Mouse (Mus musculus) spleen, adult 2 months (tissue): ENCODE results near the gene Chchd1. TPM values are rescaled to one million over a fixed set of nuclear protein-coding genes. Genes with fewer than 3 reads are reported as not detected.

ENCODE experiments used
- DNase-seq, 2 experiments: peaks; one replicate each; pipeline versions ENCODE4 v3.0.0 to v3.0.0-alpha.2; 2012 to 2021; ENCODE audit warnings: low spot score in 2 of 2, low read depth in 1 of 2
- H3K27ac ChIP-seq: fragments of 200-500 bp; 2 replicates; pipeline ENCODE4 v1.5.1; 2012; ENCODE audit warnings: low read length, inconsistent platforms; ENCODE audit not compliant: insufficient read depth
- H3K27me3 ChIP-seq: fragments of 200-500 bp; 2 replicates; pipeline ENCODE4 v1.6.1; 2012; ENCODE audit warnings: mild to moderate bottlenecking, moderate library complexity, low read length, inconsistent platforms; ENCODE audit not compliant: control insufficient read depth, insufficient read depth
- H3K36me3 ChIP-seq: fragments of 200-500 bp; 2 replicates; pipeline ENCODE4 v1.6.1; 2012; ENCODE audit warnings: mild to moderate bottlenecking, low read length, inconsistent platforms; ENCODE audit not compliant: control insufficient read depth, insufficient read depth
- H3K4me1 ChIP-seq: fragments of 200-500 bp; 2 replicates; pipeline ENCODE4 v1.6.1; 2011; ENCODE audit warnings: inconsistent platforms; ENCODE audit not compliant: control insufficient read depth, insufficient read depth, insufficient read length
- H3K4me3 ChIP-seq: fragments of 200-500 bp; 2 replicates; pipeline ENCODE4 v1.5.1; 2011; ENCODE audit warnings: mild to moderate bottlenecking, inconsistent platforms; ENCODE audit not compliant: insufficient read depth, insufficient read length; ENCODE audit errors: extremely low read depth
- CTCF ChIP-seq: fragments of 200-500 bp; IDR thresholded peaks from 2 replicates; pipeline ENCODE4 v1.5.1; 2011; ENCODE audit warnings: mild to moderate bottlenecking, inconsistent platforms; ENCODE audit not compliant: insufficient read depth, insufficient read length, insufficient replicate concordance; ENCODE audit errors: extremely low read depth
- POLR2A ChIP-seq: fragments of 200-500 bp; IDR thresholded peaks from 2 replicates; pipeline ENCODE4 v1.6.1; 2011; ENCODE audit warnings: low read depth, low read length, inconsistent platforms
- WGBS: fragments of 180-500 bp; shearing (Covaris S2); methylation state at CpG from one replicate; pipeline ENCODE4 v1.1.7; 2018; 5-methylcytosine and 5-hydroxymethylcytosine counted together
- polyA plus RNA-seq: library from polyadenylated mRNA; depleted of rRNA; stranded (reverse); fragments of >200 nt; gene quantifications from 2 replicates; pipeline ENCODE4 v1.2.3, GENCODE M21; 2012

Gene Chchd1
- polyA plus RNA-seq, 1 experiment: 12.6 TPM

DNA sequence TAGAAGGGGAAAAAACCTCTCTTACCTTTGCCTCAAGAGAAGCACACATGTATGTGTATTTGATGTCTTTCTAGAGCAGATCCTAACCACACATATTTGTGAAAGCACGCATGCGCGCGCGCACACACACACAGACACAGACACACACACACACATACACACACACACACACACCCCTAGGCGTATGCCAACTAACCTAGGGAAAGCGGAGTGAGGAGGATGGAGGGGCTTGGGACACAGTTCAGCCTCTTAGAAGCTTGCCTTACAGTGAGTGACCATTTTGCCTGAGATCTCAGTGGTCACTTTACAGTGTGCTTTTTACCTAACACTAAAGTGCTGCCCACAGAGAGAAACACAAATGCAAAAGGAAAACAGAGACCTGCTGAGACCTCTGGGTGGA, 43.1 kb upstream of the Chchd1 start:
- Histone ChIP-seq H3K27me3 (0 out of 2 replicates have a peak, but pooled peaks cover 2% of the 10 kb centered on the region), H3K4me3 (no peak overlapping the region), H3K4me1 (no peaks in the 10 kb centered on the region), H3K36me3 (no peaks in the 10 kb centered on the region), H3K27ac (no peak overlapping the region)
- WGBS: over 99% methylated on average over 7 of the region's 7 CpGs
- no peak for DNase-seq
- TF ChIP-seq POLR2A (no peak), CTCF (no peak)

DNA sequence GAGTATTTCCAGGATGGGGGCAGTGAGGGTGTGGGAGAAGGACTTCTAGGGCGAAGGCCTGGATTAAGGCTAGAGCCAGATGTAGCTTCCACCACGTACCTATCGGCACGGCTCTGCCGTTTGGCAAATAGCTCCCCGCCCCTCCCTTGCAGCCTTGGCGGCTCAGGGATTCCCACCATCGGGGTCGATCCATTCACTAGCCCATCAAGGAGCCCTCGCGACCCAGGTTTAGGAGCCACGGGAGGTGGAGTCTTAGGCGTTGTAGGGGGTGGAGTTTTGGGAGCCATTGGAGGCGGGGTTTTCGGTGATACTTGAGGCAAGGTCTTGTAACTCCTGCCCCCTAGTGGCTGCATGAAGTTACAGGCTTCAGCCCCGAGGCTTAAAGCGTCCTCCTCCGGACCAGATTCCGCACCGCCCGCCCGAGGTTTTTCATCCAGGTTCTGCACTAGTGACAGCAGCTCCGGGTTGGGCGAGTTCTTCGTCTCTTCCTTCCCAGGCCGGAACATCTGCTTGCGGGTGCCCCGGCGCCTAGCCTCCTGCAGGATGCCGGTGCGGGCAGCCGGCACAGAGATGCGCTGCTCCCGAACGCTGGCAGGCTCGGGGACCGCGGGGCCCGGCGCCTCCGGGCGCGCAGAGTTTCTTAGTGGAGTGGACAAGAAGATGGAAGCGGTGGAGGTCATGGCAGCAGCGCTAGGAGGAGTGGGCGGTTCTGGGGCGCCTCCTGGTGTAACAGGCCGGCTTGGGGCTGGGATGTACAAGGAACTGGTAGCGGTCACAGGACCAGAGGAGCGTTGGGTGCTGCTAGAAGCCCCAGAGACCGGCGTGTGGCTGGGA, 41.8 kb upstream of the Chchd1 start:
- Histone ChIP-seq H3K27ac (peak overlapping the region; percentile 28; the same call in 1 of the 2 replicates), H3K36me3 (no peaks in the 10 kb centered on the region), H3K4me1 (no peaks in the 10 kb centered on the region), H3K27me3 (0 out of 2 replicates have a peak, but pooled peaks cover 2% of the 10 kb centered on the region), H3K4me3 (peak overlapping the region; percentile 68)
- DNase-seq: peak; percentile 88 to 89
- 3% methylated on average over 52 of the region's 52 CpGs for WGBS
- TF ChIP-seq POLR2A: no peak
- peak; percentile 76; the same call in 1 of the 2 replicates for TF ChIP-seq CTCF

- no peak for DNase-seq
- Histone ChIP-seq H3K36me3 (no peaks in the 10 kb centered on the region), H3K27me3 (0 out of 2 replicates have a peak, but pooled peaks cover 2% of the 10 kb centered on the region), H3K27ac (no peak overlapping the region), H3K4me1 (no peaks in the 10 kb centered on the region), H3K4me3 (peak overlapping the region; percentile 56; the same call in 1 of the 2 replicates)
- TF ChIP-seq POLR2A (no peak), CTCF (no peak)
- 64% methylated on average over 19 of the region's 19 CpGs for WGBS
These were observed 41.0 kb upstream of the Chchd1 start for GRCm38 (mm10) chr14:20661661-20662331.

DNA sequence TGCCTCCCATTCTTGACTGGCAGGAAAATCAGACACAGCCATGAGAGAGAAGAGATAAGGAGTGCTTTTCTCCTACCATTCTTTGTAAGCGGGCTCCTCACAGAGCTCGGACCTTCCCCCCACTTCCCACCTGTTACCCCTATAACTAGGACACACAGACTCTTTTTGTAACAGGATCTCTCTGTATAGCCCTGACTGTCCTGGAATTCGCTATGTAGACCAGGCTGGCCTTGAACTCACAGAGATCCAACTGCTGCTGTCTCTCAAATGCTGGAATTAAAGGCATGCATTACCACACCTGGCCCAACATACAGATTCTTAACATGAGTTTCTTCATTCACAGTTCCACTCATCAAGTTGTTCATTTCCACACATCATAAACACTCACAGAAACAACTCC, 40.1 kb upstream of the Chchd1 start:
- WGBS: 94% methylated on average over 3 of the region's 3 CpGs

DNA sequence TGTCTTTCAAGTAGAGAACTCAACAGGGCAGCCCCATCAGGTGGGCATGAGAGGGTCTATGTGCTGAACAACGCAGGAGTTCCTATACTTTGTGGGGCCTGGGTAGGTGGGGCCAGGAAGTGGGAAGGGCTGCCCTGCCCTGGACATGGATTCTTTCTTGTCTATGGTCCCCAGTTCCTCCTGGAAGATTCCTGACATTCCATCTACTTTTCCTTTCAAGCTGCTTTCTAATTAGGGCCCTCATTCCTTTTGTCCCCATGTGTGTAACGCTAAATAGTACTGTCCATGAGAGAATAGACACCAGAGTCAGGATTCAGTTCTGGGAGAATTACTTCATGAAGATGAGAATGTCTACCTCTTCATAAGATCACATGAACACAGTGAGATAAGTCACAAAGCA, 39.2 kb upstream of the Chchd1 start:
- Histone ChIP-seq H3K27ac (no peak overlapping the region), H3K4me1 (no peaks in the 10 kb centered on the region), H3K4me3 (no peak overlapping the region), H3K36me3 (no peaks in the 10 kb centered on the region), H3K27me3 (0 out of 2 replicates have a peak, but pooled peaks cover 2% of the 10 kb centered on the region)
- 90% methylated on average over 2 of the region's 2 CpGs for WGBS
- TF ChIP-seq POLR2A: no peak
- TF ChIP-seq CTCF: no peak
- DNase-seq: no peak

More for the DNA sequence above, 40.1 kb upstream of the Chchd1 start:
- H3K27ac ChIP-seq: no peak overlapping the region
- H3K4me3 ChIP-seq: no peak overlapping the region
- no peaks in the 10 kb centered on the region for H3K36me3 ChIP-seq
- TF ChIP-seq POLR2A: no peak
- TF ChIP-seq CTCF: no peak
- no peak for DNase-seq
- H3K4me1 ChIP-seq: no peaks in the 10 kb centered on the region
- 0 out of 2 replicates have a peak, but pooled peaks cover 2% of the 10 kb centered on the region for H3K27me3 ChIP-seq

DNA sequence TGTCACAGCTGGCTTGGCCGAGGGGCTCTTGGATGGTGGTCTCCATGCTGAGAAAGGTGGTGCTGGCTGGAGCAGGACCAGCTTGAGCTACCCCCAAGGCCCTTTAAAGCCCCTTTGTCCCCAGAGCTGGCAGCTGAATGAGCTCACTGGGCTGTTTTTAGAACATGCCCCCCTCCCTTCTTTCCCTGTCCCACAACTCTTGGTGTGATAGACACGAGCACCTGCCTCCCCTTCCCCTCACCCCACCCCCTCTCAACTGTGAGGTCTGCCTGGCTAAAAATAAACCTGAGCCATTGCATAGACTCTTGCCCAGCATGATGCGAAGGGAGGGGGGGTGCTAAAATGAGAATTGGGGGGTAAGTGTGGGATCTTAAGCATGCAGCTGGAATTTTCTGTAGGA, 38.4 kb upstream of the Chchd1 start:
- no peaks in the 10 kb centered on the region for H3K36me3 ChIP-seq
- no peak overlapping the region for H3K4me3 ChIP-seq
- 48% methylated on average over 3 of the region's 3 CpGs for WGBS
- no peak for DNase-seq
- 0 out of 2 replicates have a peak, but pooled peaks cover 2% of the 10 kb centered on the region for H3K27me3 ChIP-seq
- TF ChIP-seq POLR2A (no peak), CTCF (no peak)
- H3K4me1 ChIP-seq: no peaks in the 10 kb centered on the region
- no peak overlapping the region for H3K27ac ChIP-seq

- no peak for DNase-seq
- no peaks in the 10 kb centered on the region for H3K27me3 ChIP-seq
- 86% methylated on average over 1 of the region's 1 CpGs for WGBS
- no peak for TF ChIP-seq CTCF
- no peak for TF ChIP-seq POLR2A
- no peaks in the 10 kb centered on the region for H3K4me1 ChIP-seq
- H3K27ac ChIP-seq: no peak overlapping the region
- H3K36me3 ChIP-seq: no peaks in the 10 kb centered on the region
- H3K4me3 ChIP-seq: no peak overlapping the region
These were observed 35.3 kb upstream of the Chchd1 start for GRCm38 (mm10) chr14:20667469-20667868.
